Mouse (Mus musculus): Measurements from ENCODE around the gene Zfp420.

DNA sequence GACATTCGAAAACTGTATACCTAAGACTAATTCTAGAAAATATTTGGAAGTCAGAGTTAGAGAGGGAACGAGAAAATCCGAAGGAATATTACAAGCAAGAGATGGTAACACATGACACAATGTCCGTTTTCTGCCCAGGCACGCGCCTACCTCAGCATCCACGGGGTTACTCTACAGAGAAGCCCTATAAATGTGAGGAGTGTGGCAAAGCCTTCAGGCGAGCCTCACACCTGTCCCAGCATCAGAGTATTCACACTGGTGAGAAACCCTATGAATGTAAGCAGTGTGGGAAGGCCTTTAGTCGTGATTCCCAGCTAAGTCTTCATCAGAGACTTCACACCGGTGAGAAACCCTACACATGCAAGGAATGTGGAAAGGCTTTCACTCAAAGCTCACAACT, 14.5 kb downstream of the Zfp420 start:
- no peak for TF ChIP-seq CTCF (IDR thresholded peaks at IDR 0.05; ENCODE audit: control insufficient read depth, insufficient read depth, low read length)
- no peak for TF ChIP-seq POLR2A (IDR thresholded peaks at IDR 0.05; ENCODE audit: borderline replicate concordance, control insufficient read depth, low read depth, low read length)
